Mouse (Mus musculus) liver, embryonic 11.5 days (tissue): ENCODE measurements at regions not wholly inside any gene's neighbourhood (a gene's known extent, or its start where the extent isn't known, plus 50 kb on each side); places are given as distances from the start of the nearest gene placed in this dataset.
"Not testable (repeated sequence)": the region's sequence is repeated elsewhere in the genome, so short reads cannot be mapped to it uniquely, and the experiment has no call there.

ENCODE experiments used
- ATAC-seq: fragments of 200-750 bp; cut with Nextera tagmentation; replicated peaks from 2 replicates; pipeline ENCODE4 v1.8.0; 2017; ENCODE audit warnings: moderate number of reproducible peaks, mild to moderate bottlenecking, moderate TSS enrichment, moderate library complexity; ENCODE audit not compliant: low FRiP score
- DNase-seq: peaks from one replicate; pipeline ENCODE4 v3.0.0-alpha.2; 2017; ENCODE audit warnings: low spot score
- H3K27ac ChIP-seq: fragments of 300-500 bp; sonication (generic); 2 replicates; pipeline ENCODE4 v1.5.1; 2014; ENCODE audit warnings: mild to moderate bottlenecking, low read depth, low read length, control low read depth
- H3K27me3 ChIP-seq: fragments of 300-500 bp; sonication (generic); replicated peaks from 2 replicates; pipeline ENCODE4 v1.6.1; 2014; ENCODE audit warnings: low read length, mixed read lengths; ENCODE audit not compliant: control insufficient read depth, insufficient read depth
- H3K36me3 ChIP-seq: fragments of 300-500 bp; sonication (generic); 2 replicates; pipeline ENCODE4 v1.6.1; 2014; ENCODE audit warnings: mild to moderate bottlenecking, low read length, moderate library complexity, mixed read lengths; ENCODE audit not compliant: control insufficient read depth, insufficient read depth
- H3K4me1 ChIP-seq: fragments of 300-500 bp; sonication (generic); replicated peaks from 2 replicates; pipeline ENCODE4 v1.6.1; 2014; ENCODE audit warnings: low read length, mixed read lengths; ENCODE audit not compliant: control insufficient read depth, insufficient read depth
- H3K4me2 ChIP-seq: fragments of 300-500 bp; sonication (generic); 2 replicates; pipeline ENCODE4 v1.6.1; 2014; ENCODE audit warnings: mild to moderate bottlenecking, control low read depth, moderate library complexity
- H3K4me3 ChIP-seq: fragments of 300-500 bp; sonication (generic); 2 replicates; pipeline ENCODE4 v1.5.1; 2014; ENCODE audit warnings: low read depth, low read length, control low read depth
- H3K9ac ChIP-seq: fragments of 300-500 bp; sonication (generic); 2 replicates; pipeline ENCODE4 v1.6.1; 2014; ENCODE audit warnings: low read depth, low read length, control low read depth
- H3K9me3 ChIP-seq: fragments of 300-500 bp; sonication (generic); 2 replicates; pipeline ENCODE4 v1.6.1; 2016; ENCODE audit warnings: low read length, inconsistent platforms, mixed read lengths; ENCODE audit not compliant: control insufficient read depth
- WGBS: fragments of 180-500 bp; shearing (Covaris S2); extraction: QIAGEN DNeasy Blood & Tissue Kit; methylation state at CpG from one replicate; pipeline ENCODE4 v1.1.7; 2014; 5-methylcytosine and 5-hydroxymethylcytosine counted together

- DNase-seq, H3K27me3 ChIP-seq, H3K4me1 ChIP-seq, H3K27ac ChIP-seq, H3K9me3 ChIP-seq, H3K4me2 ChIP-seq, H3K4me3 ChIP-seq, H3K36me3 ChIP-seq, H3K9ac ChIP-seq: not testable (repeated sequence)
- ATAC-seq: 0 out of 2 replicates have a peak, but pooled peaks have one; percentile 4
- 69% methylated on average over 4 of the region's 4 CpGs for WGBS
Observed at GRCm38 (mm10) chr10:22460386-22460785, 100.0 kb downstream of the Raet1d start.

- DNase-seq, H3K36me3 ChIP-seq, H3K27me3 ChIP-seq, H3K4me3 ChIP-seq, H3K9me3 ChIP-seq, H3K4me1 ChIP-seq, H3K9ac ChIP-seq, H3K4me2 ChIP-seq, H3K27ac ChIP-seq: not testable (repeated sequence)
- WGBS: 16% methylated on average over 7 of the region's 7 CpGs
- peak; percentile 87 for ATAC-seq
Observed at GRCm38 (mm10) chr10:22460818-22461479, 100.6 kb downstream of the Raet1d start.

- H3K9ac ChIP-seq, H3K36me3 ChIP-seq, H3K27ac ChIP-seq, H3K4me2 ChIP-seq, H3K9me3 ChIP-seq, H3K4me1 ChIP-seq, H3K27me3 ChIP-seq, ATAC-seq, DNase-seq, H3K4me3 ChIP-seq: not testable (repeated sequence)
- WGBS: 59% methylated on average over 4 of the region's 4 CpGs
Observed at GRCm38 (mm10) chr10:22461480-22462050, 101.2 kb downstream of the Raet1d start.

GRCm38 (mm10) chr10:22471722-22472330 is 111.5 kb downstream of the Raet1d start:
- peaks cover 12% of the 10 kb centered on the region for H3K9me3 ChIP-seq
- H3K4me1 ChIP-seq, H3K4me3 ChIP-seq, DNase-seq, H3K36me3 ChIP-seq, ATAC-seq, H3K27ac ChIP-seq, H3K4me2 ChIP-seq, H3K9ac ChIP-seq, H3K27me3 ChIP-seq: not testable (repeated sequence)
- WGBS: 89% methylated on average over 6 of the region's 6 CpGs

GRCm38 (mm10) chr10:22479860-22480259 is 119.5 kb downstream of the Raet1d start:
- WGBS: 7% methylated on average over 4 of the region's 4 CpGs
- not testable (repeated sequence) for H3K4me2 ChIP-seq
- DNase-seq: peak; percentile 36

GRCm38 (mm10) chr10:22487071-22487470 is 126.7 kb downstream of the Raet1d start:
- not testable (repeated sequence) for H3K27ac ChIP-seq, H3K4me1 ChIP-seq, H3K9me3 ChIP-seq, H3K27me3 ChIP-seq, H3K4me3 ChIP-seq, H3K36me3 ChIP-seq, DNase-seq, H3K9ac ChIP-seq, ATAC-seq, H3K4me2 ChIP-seq
- WGBS: 89% methylated on average over 5 of the region's 5 CpGs

More at GRCm38 (mm10) chr10:22479860-22480259, 119.5 kb downstream of the Raet1d start:
- H3K4me1 ChIP-seq, H3K27ac ChIP-seq, H3K9me3 ChIP-seq, H3K9ac ChIP-seq, ATAC-seq, H3K4me3 ChIP-seq, H3K36me3 ChIP-seq, H3K27me3 ChIP-seq: not testable (repeated sequence)

GRCm38 (mm10) chr10:22491806-22492347 is 131.5 kb downstream of the Raet1d start:
- H3K4me3 ChIP-seq, H3K4me2 ChIP-seq, H3K36me3 ChIP-seq, H3K9ac ChIP-seq, H3K4me1 ChIP-seq, H3K9me3 ChIP-seq, ATAC-seq, H3K27me3 ChIP-seq, DNase-seq, H3K27ac ChIP-seq: not testable (repeated sequence)
- WGBS: 78% methylated on average over 10 of the region's 11 CpGs

- Histone ChIP-seq H3K9ac (no peak overlapping the region), H3K27me3 (no peaks in the 10 kb centered on the region), H3K4me1 (no peaks in the 10 kb centered on the region), H3K9me3 (no peaks in the 10 kb centered on the region), H3K27ac (no peak overlapping the region), H3K4me3 (no peak overlapping the region), H3K36me3 (no peaks in the 10 kb centered on the region), H3K4me2 (no peak overlapping the region)
- DNase-seq: no peak
- WGBS: 44% methylated on average over 4 of the region's 4 CpGs
- ATAC-seq: no peak
Observed at GRCm38 (mm10) chr10:22495975-22496496, 135.7 kb downstream of the Raet1d start.
